Mouse (Mus musculus) A20 (cell line): ENCODE results near the gene Adrm1.
"Not testable (repeated sequence)": the region's sequence is repeated elsewhere in the genome, so short reads cannot be mapped to it uniquely, and the experiment has no call there.

Experiments used
- DNase-seq: peaks from one replicate; pipeline ENCODE4 v3.0.0-alpha.2; 2011; ENCODE audit warnings: low read depth, low spot score

Gene Adrm1

GRCm38 (mm10) chr2:180170806-180171521 is at the start of gene Adrm1:
Gene Adrm1 (plus strand): TSS chr2:180171485.
- peak; percentile 98 for DNase-seq

- peak; percentile 43 for DNase-seq
Observed at GRCm38 (mm10) chr2:180124192-180124591, 47.1 kb upstream of the Adrm1 start.

GRCm38 (mm10) chr2:180126195-180126594 is 45.1 kb upstream of the Adrm1 start:
- no peak for DNase-seq

GRCm38 (mm10) chr2:180127675-180128074 is 43.6 kb upstream of the Adrm1 start:
- DNase-seq, result no peak

GRCm38 (mm10) chr2:180133231-180133630 is 38.1 kb upstream of the Adrm1 start:
- DNase-seq, result no peak

GRCm38 (mm10) chr2:180133911-180134310 is 37.4 kb upstream of the Adrm1 start:
- no peak for DNase-seq

- no peak for DNase-seq
Observed at GRCm38 (mm10) chr2:180135414-180135813, 35.9 kb upstream of the Adrm1 start.

- DNase-seq, result no peak
Observed at GRCm38 (mm10) chr2:180146091-180146490, 25.2 kb upstream of the Adrm1 start.

- DNase-seq, result no peak
Observed at GRCm38 (mm10) chr2:180147379-180147778, 23.9 kb upstream of the Adrm1 start.

GRCm38 (mm10) chr2:180148551-180148950 is 22.7 kb upstream of the Adrm1 start:
- no peak for DNase-seq

GRCm38 (mm10) chr2:180154796-180155195 is 16.5 kb upstream of the Adrm1 start:
- DNase-seq, result no peak

GRCm38 (mm10) chr2:180158627-180159026 is 12.7 kb upstream of the Adrm1 start:
- DNase-seq, result no peak

- DNase-seq, result no peak
Observed at GRCm38 (mm10) chr2:180165855-180166254, 5.4 kb upstream of the Adrm1 start.

- DNase-seq, result no peak
Observed at GRCm38 (mm10) chr2:180166869-180167268, 4.4 kb upstream of the Adrm1 start.

- no peak for DNase-seq
Observed at GRCm38 (mm10) chr2:180170151-180170805, 1.0 kb upstream of the Adrm1 start.

GRCm38 (mm10) chr2:180171522-180172070 is 311 bp downstream of the Adrm1 start:
- no peak for DNase-seq

GRCm38 (mm10) chr2:180172152-180172551 is 867 bp downstream of the Adrm1 start:
- no peak for DNase-seq

- peak; percentile 38 for DNase-seq
Observed at GRCm38 (mm10) chr2:180173163-180173562, 1.9 kb downstream of the Adrm1 start.

GRCm38 (mm10) chr2:180173711-180174110 is 2.4 kb downstream of the Adrm1 start:
- not testable (repeated sequence) for DNase-seq

GRCm38 (mm10) chr2:180174121-180174520 is 2.8 kb downstream of the Adrm1 start:
- no peak for DNase-seq

GRCm38 (mm10) chr2:180175725-180176124 is 4.4 kb downstream of the Adrm1 start:
- DNase-seq, result no peak

GRCm38 (mm10) chr2:180181542-180181941 is 10.3 kb downstream of the Adrm1 start:
- DNase-seq, result no peak
